Mouse (Mus musculus): ENCODE results near the gene Syde2. TPM values are rescaled to one million over a fixed set of nuclear protein-coding genes. Genes with fewer than 3 reads are reported as not detected.

Gene Syde2
- polyA plus RNA-seq, 1 experiment from 2014 or later = 1.4 TPM

- H3K4me3 ChIP-seq (replicated peaks) = no peak overlapping the region
- H3K4me1 ChIP-seq = peaks cover 14% of the 10 kb centered on the region
- ATAC-seq (replicated peaks; ENCODE audit: low FRiP score) = no peak
- no peak overlapping the region for H3K4me2 ChIP-seq
- no peak overlapping the region for H3K9ac ChIP-seq
- H3K27ac ChIP-seq = no peak overlapping the region
- H3K9me3 ChIP-seq (replicated peaks) = peaks cover 4% of the 10 kb centered on the region
- WGBS = 77% methylated on average over 10 of the region's 10 CpGs
- no peaks in the 10 kb centered on the region for H3K27me3 ChIP-seq
- H3K36me3 ChIP-seq = no peaks in the 10 kb centered on the region
Measured at GRCm38 (mm10) chr3:145971501-145971900, 16.2 kb upstream of the Syde2 start.

GRCm38 (mm10) chr3:145974986-145975385 lies 12.7 kb upstream of the Syde2 start:
- Histone ChIP-seq H3K27ac (no peak overlapping the region), H3K36me3 (no peaks in the 10 kb centered on the region), H3K27me3 (no peaks in the 10 kb centered on the region), H3K4me2 (no peak overlapping the region), H3K4me1 (0 out of 2 replicates have a peak, but pooled peaks cover 1% of the 10 kb centered on the region), H3K4me3 (replicated peaks) (no peak overlapping the region), H3K9me3 (replicated peaks) (peaks cover 4% of the 10 kb centered on the region), H3K9ac (no peak overlapping the region)
- 82% methylated on average over 7 of the region's 7 CpGs for WGBS
- ATAC-seq (replicated peaks; ENCODE audit: low FRiP score) = no peak

- H3K36me3 ChIP-seq = no peaks in the 10 kb centered on the region
- no peaks in the 10 kb centered on the region for H3K9me3 ChIP-seq (replicated peaks)
- no peak overlapping the region for H3K4me2 ChIP-seq
- no peak overlapping the region for H3K4me3 ChIP-seq (replicated peaks)
- WGBS = 78% methylated on average over 7 of the region's 7 CpGs
- H3K9ac ChIP-seq = no peak overlapping the region
- peaks cover 18% of the 10 kb centered on the region for H3K27me3 ChIP-seq
- peaks cover 37% of the 10 kb centered on the region for H3K4me1 ChIP-seq
- no peak for ATAC-seq (replicated peaks; ENCODE audit: low FRiP score)
- no peak overlapping the region for H3K27ac ChIP-seq
Measured at GRCm38 (mm10) chr3:145985333-145985925, 2.2 kb upstream of the Syde2 start.

GRCm38 (mm10) chr3:145986317-145987001 lies 1.2 kb upstream of the Syde2 start:
- peaks cover 41% of the 10 kb centered on the region for H3K4me1 ChIP-seq
- peaks cover 18% of the 10 kb centered on the region for H3K27me3 ChIP-seq
- no peaks in the 10 kb centered on the region for H3K36me3 ChIP-seq
- H3K4me2 ChIP-seq = peak overlapping the region; percentile 87
- H3K9ac ChIP-seq = no peak overlapping the region
- peak overlapping the region; percentile 79; the same call in 1 of the 2 replicates for H3K4me3 ChIP-seq (replicated peaks)
- no peak for ATAC-seq (replicated peaks; ENCODE audit: low FRiP score)
- H3K9me3 ChIP-seq (replicated peaks) = no peaks in the 10 kb centered on the region
- no peak overlapping the region for H3K27ac ChIP-seq
- WGBS = 71% methylated on average over 6 of the region's 6 CpGs

GRCm38 (mm10) chr3:145987970-145988683 lies 457 bp downstream of the Syde2 start:
- peaks cover 18% of the 10 kb centered on the region for H3K27me3 ChIP-seq
- H3K36me3 ChIP-seq = no peaks in the 10 kb centered on the region
- no peaks in the 10 kb centered on the region for H3K9me3 ChIP-seq (replicated peaks)
- H3K4me3 ChIP-seq (replicated peaks) = peak overlapping the region; percentile 79
- H3K4me1 ChIP-seq = peaks cover 55% of the 10 kb centered on the region
- H3K9ac ChIP-seq = peak overlapping the region; percentile 80
- H3K4me2 ChIP-seq = peak overlapping the region; percentile 87
- WGBS = 0% methylated on average over 90 of the region's 101 CpGs
- peak; percentile 88 for ATAC-seq (replicated peaks; ENCODE audit: low FRiP score)
- H3K27ac ChIP-seq = peak overlapping the region; percentile 96

- WGBS = under 1% methylated on average over 45 of the region's 45 CpGs
- H3K4me2 ChIP-seq = peak overlapping the region; percentile 87
Measured at GRCm38 (mm10) chr3:145988684-145989575, 1.3 kb downstream of the Syde2 start.

GRCm38 (mm10) chr3:145989576-145990081 lies 2.0 kb downstream of the Syde2 start:
- no peaks in the 10 kb centered on the region for H3K9me3 ChIP-seq (replicated peaks)
- no peak overlapping the region for H3K27ac ChIP-seq
- H3K27me3 ChIP-seq = peaks cover 15% of the 10 kb centered on the region
- ATAC-seq (replicated peaks; ENCODE audit: low FRiP score) = no peak
- H3K4me1 ChIP-seq = peaks cover 54% of the 10 kb centered on the region
- H3K36me3 ChIP-seq = no peaks in the 10 kb centered on the region
- WGBS = 5% methylated on average over 11 of the region's 11 CpGs
- H3K9ac ChIP-seq = peak overlapping the region; percentile 80
- H3K4me2 ChIP-seq = peak overlapping the region; percentile 87
- H3K4me3 ChIP-seq (replicated peaks) = peak overlapping the region; percentile 79

More at GRCm38 (mm10) chr3:145988684-145989575, 1.3 kb downstream of the Syde2 start:
- no peak for ATAC-seq (replicated peaks; ENCODE audit: low FRiP score)
- peak overlapping the region; percentile 96 for H3K27ac ChIP-seq
- H3K4me3 ChIP-seq (replicated peaks) = peak overlapping the region; percentile 79
- no peaks in the 10 kb centered on the region for H3K36me3 ChIP-seq
- H3K4me1 ChIP-seq = peaks cover 59% of the 10 kb centered on the region
- H3K9me3 ChIP-seq (replicated peaks) = no peaks in the 10 kb centered on the region
- peak overlapping the region; percentile 80 for H3K9ac ChIP-seq
- peaks cover 18% of the 10 kb centered on the region for H3K27me3 ChIP-seq

- H3K4me1 ChIP-seq = peaks cover 53% of the 10 kb centered on the region
- H3K36me3 ChIP-seq = no peaks in the 10 kb centered on the region
- no peaks in the 10 kb centered on the region for H3K9me3 ChIP-seq (replicated peaks)
- no peak for ATAC-seq (replicated peaks; ENCODE audit: low FRiP score)
- no peak overlapping the region for H3K27ac ChIP-seq
- no peak overlapping the region for H3K9ac ChIP-seq
- WGBS = 76% methylated on average over 13 of the region's 13 CpGs
- peak overlapping the region; percentile 27 for H3K4me2 ChIP-seq
- no peak overlapping the region; the same call in 1 of the 2 replicates for H3K4me3 ChIP-seq (replicated peaks)
- H3K27me3 ChIP-seq = peaks cover 13% of the 10 kb centered on the region
Measured at GRCm38 (mm10) chr3:145991130-145991529, 3.5 kb downstream of the Syde2 start.

- no peaks in the 10 kb centered on the region for H3K36me3 ChIP-seq
- H3K4me2 ChIP-seq = no peak overlapping the region
- ATAC-seq (replicated peaks; ENCODE audit: low FRiP score) = no peak
- no peak overlapping the region for H3K27ac ChIP-seq
- peaks cover 46% of the 10 kb centered on the region for H3K4me1 ChIP-seq
- WGBS = 87% methylated on average over 10 of the region's 10 CpGs
- H3K9me3 ChIP-seq (replicated peaks) = no peaks in the 10 kb centered on the region
- H3K27me3 ChIP-seq = 0 out of 2 replicates have a peak, but pooled peaks cover 6% of the 10 kb centered on the region
- H3K4me3 ChIP-seq (replicated peaks) = no peak overlapping the region
- no peak overlapping the region for H3K9ac ChIP-seq
Measured at GRCm38 (mm10) chr3:145991976-145992730, 4.5 kb downstream of the Syde2 start.

GRCm38 (mm10) chr3:145992796-145993195 lies 5.1 kb downstream of the Syde2 start:
- Histone ChIP-seq H3K9me3 (replicated peaks) (no peaks in the 10 kb centered on the region), H3K4me1 (peaks cover 41% of the 10 kb centered on the region), H3K4me3 (replicated peaks) (no peak overlapping the region), H3K27ac (no peak overlapping the region), H3K27me3 (0 out of 2 replicates have a peak, but pooled peaks cover 6% of the 10 kb centered on the region), H3K36me3 (no peaks in the 10 kb centered on the region), H3K4me2 (no peak overlapping the region), H3K9ac (no peak overlapping the region)
- 66% methylated on average over 10 of the region's 10 CpGs for WGBS
- ATAC-seq (replicated peaks; ENCODE audit: low FRiP score) = no peak

All from kidney, embryonic 15.5 days (tissue).